Comparison of ENCODE assay signal across 10 mouse cellular contexts in the genomic region with DNA sequence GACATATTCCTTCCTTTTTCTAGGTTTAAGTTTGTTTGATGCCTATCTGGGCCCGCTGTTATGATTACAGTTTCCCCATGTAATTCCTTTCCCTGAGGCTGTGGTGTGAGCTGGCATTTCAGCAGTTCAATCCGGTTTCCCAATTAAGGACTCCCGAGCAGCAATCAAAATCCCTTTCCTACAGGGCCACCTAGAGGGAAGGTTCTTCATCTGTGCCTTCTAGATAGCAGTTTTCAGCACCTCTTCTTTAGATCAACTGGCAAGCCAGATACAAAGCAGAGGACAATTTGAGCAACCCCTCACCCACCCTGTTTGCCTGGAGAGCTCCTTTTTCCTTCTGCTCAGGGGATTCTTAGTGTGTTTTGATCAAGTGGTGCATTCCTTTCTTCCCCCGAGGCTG. TPM values are rescaled to one million over a fixed set of nuclear protein-coding genes. Genes with fewer than 3 reads are reported as not detected.
DNase-seq lines count a peak whose midpoint lies in the region; ATAC-seq and TF ChIP-seq lines count a peak whose summit lies in the region.
"Had no signal": no experiment of that assay in that cellular context is flagged by ENCODE, and none has a peak within 500 bp of the region (broad histone marks: within the 10 kb centered on the region; RNA-seq: fewer than 3 reads in every experiment).

No protein-coding gene starts in this region.

- no peak overlapping the region for H3K9ac ChIP-seq in forebrain, postnatal 0 days
- H3K9ac ChIP-seq in forebrain, embryonic 13.5 days = no peak overlapping the region
- H3K9ac ChIP-seq in forebrain, embryonic 11.5 days (ENCODE audit: low read length) = no peak overlapping the region
- H3K9ac ChIP-seq: embryonic facial prominence, embryonic 12.5 days had no signal

- H3K27me3 ChIP-seq in forebrain, postnatal 0 days (ENCODE audit: insufficient read depth, low read length) = no peaks in the 10 kb centered on the region
- peaks cover 2% of the 10 kb centered on the region; the same call in 1 of the 2 replicates for H3K27me3 ChIP-seq in forebrain, embryonic 13.5 days
- H3K27me3 ChIP-seq in forebrain, embryonic 11.5 days (ENCODE audit: control insufficient read depth, insufficient read depth, low read length) = no peaks in the 10 kb centered on the region
- H3K27me3 ChIP-seq: embryonic facial prominence, embryonic 12.5 days had no signal

- no peaks in the 10 kb centered on the region for H3K4me1 ChIP-seq in forebrain, postnatal 0 days (ENCODE audit: insufficient read depth)
- H3K4me1 ChIP-seq in forebrain, embryonic 13.5 days = no peaks in the 10 kb centered on the region
- H3K4me1 ChIP-seq in forebrain, embryonic 11.5 days (replicated peaks; ENCODE audit: control insufficient read depth, insufficient read depth, low read length) = no peaks in the 10 kb centered on the region
- H3K4me1 ChIP-seq: embryonic facial prominence, embryonic 12.5 days had no signal

- H3K4me2 ChIP-seq in forebrain, postnatal 0 days (ENCODE audit: low read depth) = no peak overlapping the region
- no peak overlapping the region for H3K4me2 ChIP-seq in forebrain, embryonic 13.5 days
- no peak overlapping the region for H3K4me2 ChIP-seq in forebrain, embryonic 11.5 days (ENCODE audit: low read depth, low read length, severe bottlenecking)
- H3K4me2 ChIP-seq: embryonic facial prominence, embryonic 12.5 days had no signal

- peaks cover 39% of the 10 kb centered on the region for H3K36me3 ChIP-seq in forebrain, postnatal 0 days (ENCODE audit: insufficient read depth)
- peaks cover 54% of the 10 kb centered on the region for H3K36me3 ChIP-seq in forebrain, embryonic 13.5 days (ENCODE audit: poor library complexity, severe bottlenecking)
- peaks cover 5% of the 10 kb centered on the region; the same call in 1 of the 2 replicates for H3K36me3 ChIP-seq in forebrain, embryonic 11.5 days (ENCODE audit: control insufficient read depth, insufficient read depth, low read length)

- TF ChIP-seq CTCF in forebrain, postnatal 0 days (IDR thresholded peaks at IDR 0.05; ENCODE audit: low read depth) = peak; percentile 43

- H3K27ac ChIP-seq in forebrain, postnatal 0 days (ENCODE audit: low read depth, low read length) = no peak overlapping the region
- H3K27ac ChIP-seq in forebrain, embryonic 13.5 days = no peak overlapping the region
- H3K27ac ChIP-seq in forebrain, embryonic 11.5 days (ENCODE audit: low read depth, low read length) = no peak overlapping the region
- H3K27ac ChIP-seq: embryonic facial prominence, embryonic 12.5 days had no signal

- ATAC-seq in forebrain, postnatal 0 days = peak; percentile 38; the same call in 1 of the 2 replicates
- no peak for ATAC-seq in forebrain, embryonic 13.5 days
- no peak for ATAC-seq in forebrain, embryonic 11.5 days (replicated peaks; ENCODE audit: low FRiP score)
- ATAC-seq in erythroblast, adult 5-6 weeks (replicated peaks; ENCODE audit: low FRiP score, poor library complexity, severe bottlenecking) = no peak

- DNase-seq in forebrain, postnatal 0 days = peak; percentile 16
- peak; percentile 58 for DNase-seq in testis, postnatal 10 days (ENCODE audit: low spot score)
- no peak for DNase-seq in testis, postnatal 14 days (ENCODE audit: low spot score)
- DNase-seq in heart, postnatal 10 days = peak; percentile 61 to 78
- peak; percentile 46 for DNase-seq in right cerebral cortex, postnatal 4 days
- DNase-seq in forebrain, embryonic 11.5 days (ENCODE audit: low spot score) = no peak

- H3K9me3 ChIP-seq in forebrain, postnatal 0 days (ENCODE audit: low read length) = no peaks in the 10 kb centered on the region
- H3K9me3 ChIP-seq in forebrain, embryonic 13.5 days (replicated peaks) = no peaks in the 10 kb centered on the region
- H3K9me3 ChIP-seq in forebrain, embryonic 11.5 days (ENCODE audit: control insufficient read depth, low read length) = no peaks in the 10 kb centered on the region
- H3K9me3 ChIP-seq: embryonic facial prominence, embryonic 12.5 days had no signal

- no peak overlapping the region for H3K4me3 ChIP-seq in forebrain, postnatal 0 days (ENCODE audit: low read depth, low read length)
- no peak overlapping the region for H3K4me3 ChIP-seq in forebrain, embryonic 13.5 days
- H3K4me3 ChIP-seq in forebrain, embryonic 11.5 days (ENCODE audit: low read depth, low read length) = no peak overlapping the region
- H3K4me3 ChIP-seq: embryonic facial prominence, embryonic 12.5 days; myocyte had no signal

- intact Hi-C loops in heart, postnatal 10 days (cut with DNase I) = loop anchor here (1.0 kb wide), 1 partner anchor 131 kb away; no protein-coding TSS in a partner anchor

- 56% methylated on average over 4 of the region's 4 CpGs for WGBS in forebrain, postnatal 0 days
- 57% methylated on average over 4 of the region's 4 CpGs for WGBS in forebrain, embryonic 13.5 days
- WGBS in forebrain, embryonic 11.5 days = 71% methylated on average over 4 of the region's 4 CpGs

RNA-seq across cellular contexts. Expression of a gene that starts 14.0 kb away (rescaled TPM):
- 0.15 and 0.38 TPM in 2 replicates for total RNA-seq in forebrain, postnatal 0 days (2014; rRNA removed)
- 0.08 and 0.13 TPM in 2 replicates for polyA plus RNA-seq in forebrain, postnatal 0 days (2015; fragmentation: Nextera tagmentation; extraction: Ambion mirVana)
- polyA plus RNA-seq in forebrain, embryonic 13.5 days (2015; fragmentation: Nextera tagmentation; extraction: Ambion mirVana) = not detected in 2 replicates
- not detected for total RNA-seq in heart, postnatal 10 days (2021)
- polyA plus RNA-seq in forebrain, embryonic 11.5 days (2014; fragmentation: Nextera tagmentation; extraction: Ambion mirVana) = not detected in 2 replicates
- total RNA-seq in erythroblast, adult 5-6 weeks (2015; ENCODE audit: low replicate concordance) = not detected in 2 replicates
- total RNA-seq in erythroblast, adult 5-6 weeks (2017; ENCODE audit: low replicate concordance) = 0.77 TPM in 1 of 2 replicates, not detected in the other
- polyA plus RNA-seq: myocyte had no signal

RNA-seq across cellular contexts. Expression of a gene that starts 22.6 kb away (rescaled TPM):
- 8.1 and 9.3 TPM in 2 replicates for total RNA-seq in forebrain, postnatal 0 days (2014; rRNA removed)
- 6.1 and 6.8 TPM in 2 replicates for polyA plus RNA-seq in forebrain, postnatal 0 days (2015; fragmentation: Nextera tagmentation; extraction: Ambion mirVana)
- polyA plus RNA-seq in forebrain, embryonic 13.5 days (2015; fragmentation: Nextera tagmentation; extraction: Ambion mirVana) = 6.6 and 7.0 TPM in 2 replicates
- total RNA-seq in heart, postnatal 10 days (2021) = 10 to 100 TPM; 38.8 to 40.4 TPM
- polyA plus RNA-seq in forebrain, embryonic 11.5 days (2014; fragmentation: Nextera tagmentation; extraction: Ambion mirVana) = 5.3 and 6.8 TPM in 2 replicates
- 0.96 and 1.3 TPM in 2 replicates for total RNA-seq in erythroblast, adult 5-6 weeks (2015; ENCODE audit: low replicate concordance)
- 1.6 and 1.8 TPM in 2 replicates for total RNA-seq in erythroblast, adult 5-6 weeks (2017; ENCODE audit: low replicate concordance)

Comparison
In these comparisons a context has a peak if more than half of its experiments do, and no peak if none do; other contexts are left out.
1. DNase-seq: peak in forebrain, postnatal 0 days (single experiment), testis, postnatal 10 days (single experiment), heart, postnatal 10 days (2 of 2) and right cerebral cortex, postnatal 4 days (single experiment); none in testis, postnatal 14 days (single experiment) and forebrain, embryonic 11.5 days (single experiment).